Mouse (Mus musculus) cortical plate, adult 2 months (tissue): ENCODE data around the gene Gm11214. TPM values are rescaled to one million over a fixed set of nuclear protein-coding genes. Genes with fewer than 3 reads are reported as not detected.

Experiments used
- H3K27ac ChIP-seq: fragments of 200-500 bp; 2 replicates; pipeline ENCODE4 v1.5.1; 2012; ENCODE audit warnings: low read length, control low read depth, inconsistent platforms; ENCODE audit not compliant: insufficient read depth
- H3K4me1 ChIP-seq: fragments of 200-500 bp; 2 replicates; pipeline ENCODE4 v1.6.1; 2011; ENCODE audit warnings: low read length; ENCODE audit not compliant: control insufficient read depth, insufficient read depth
- H3K4me3 ChIP-seq: fragments of 200-500 bp; 2 replicates; pipeline ENCODE4 v1.5.1; 2011; ENCODE audit warnings: mild to moderate bottlenecking, low read length, control low read depth; ENCODE audit not compliant: insufficient read depth
- CTCF ChIP-seq: fragments of 200-500 bp; IDR thresholded peaks from 2 replicates; pipeline ENCODE4 v1.5.1; 2011; ENCODE audit warnings: mild to moderate bottlenecking, control low read depth, low read length; ENCODE audit not compliant: insufficient read depth; ENCODE audit errors: extremely low read depth
- POLR2A ChIP-seq: fragments of 200-500 bp; IDR thresholded peaks from 2 replicates; pipeline ENCODE4 v1.6.1; 2011; ENCODE audit warnings: mild to moderate bottlenecking, low read length, control low read depth; ENCODE audit not compliant: insufficient read depth; ENCODE audit errors: extremely low read depth
- polyA plus RNA-seq: library from polyadenylated mRNA; depleted of rRNA; stranded (reverse); fragments of >200 nt; gene quantifications from 2 replicates; pipeline ENCODE4 v1.2.3, GENCODE M21; 2012; rRNA removed

Gm11214 gene
- polyA plus RNA-seq, 1 experiment, result not detected

DNA sequence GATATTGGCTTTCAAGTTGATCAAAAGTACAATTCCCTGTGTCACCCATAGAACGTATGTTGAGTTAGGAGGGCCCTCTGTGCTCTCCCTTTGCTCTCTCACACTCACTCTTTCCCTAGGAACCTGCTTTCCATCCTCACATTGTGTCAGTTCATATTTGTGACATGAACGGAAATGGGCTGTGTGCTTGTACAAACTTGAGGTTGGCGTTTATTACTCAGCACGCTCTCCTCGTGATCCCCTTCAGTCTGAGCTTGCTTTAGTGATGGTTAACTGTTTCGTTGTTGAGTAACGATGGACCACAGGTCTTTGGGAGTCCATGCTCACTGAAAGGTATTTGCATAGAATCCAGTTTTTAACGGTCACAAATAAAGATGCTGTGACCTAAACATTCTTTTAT, 36.1 kb downstream of the Gm11214 start:
- Histone ChIP-seq H3K4me1 (no peaks in the 10 kb centered on the region), H3K27ac (no peak overlapping the region), H3K4me3 (no peak overlapping the region)
- TF ChIP-seq CTCF, result no peak
- no peak for TF ChIP-seq POLR2A

DNA sequence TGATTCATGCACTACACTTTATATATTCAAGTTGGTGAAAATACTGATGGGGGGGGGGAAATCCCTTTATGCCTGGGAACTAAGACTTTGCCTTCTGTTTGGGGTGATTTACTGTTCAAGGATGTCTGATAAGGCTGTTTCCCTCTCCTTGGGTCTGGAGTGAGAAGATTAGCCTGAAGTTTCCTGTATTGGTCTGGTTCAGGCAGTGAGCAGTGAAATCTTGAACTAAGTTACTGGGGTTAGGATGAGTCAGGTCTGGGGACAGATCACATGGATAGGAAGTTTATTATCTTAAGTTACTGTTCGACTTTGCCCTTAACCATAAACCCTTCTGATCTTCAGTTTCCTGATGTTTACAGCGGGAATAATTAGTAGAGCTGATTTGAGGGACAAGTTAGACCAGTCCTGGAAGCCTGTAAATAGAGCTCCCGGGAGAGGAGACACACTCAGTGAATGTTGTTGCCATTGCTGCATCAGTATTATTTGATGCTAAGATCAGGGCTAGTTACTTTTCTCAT, 37.6 kb downstream of the Gm11214 start:
- no peak for TF ChIP-seq POLR2A
- no peak for TF ChIP-seq CTCF
- Histone ChIP-seq H3K4me3 (no peak overlapping the region), H3K4me1 (no peaks in the 10 kb centered on the region), H3K27ac (no peak overlapping the region)

DNA sequence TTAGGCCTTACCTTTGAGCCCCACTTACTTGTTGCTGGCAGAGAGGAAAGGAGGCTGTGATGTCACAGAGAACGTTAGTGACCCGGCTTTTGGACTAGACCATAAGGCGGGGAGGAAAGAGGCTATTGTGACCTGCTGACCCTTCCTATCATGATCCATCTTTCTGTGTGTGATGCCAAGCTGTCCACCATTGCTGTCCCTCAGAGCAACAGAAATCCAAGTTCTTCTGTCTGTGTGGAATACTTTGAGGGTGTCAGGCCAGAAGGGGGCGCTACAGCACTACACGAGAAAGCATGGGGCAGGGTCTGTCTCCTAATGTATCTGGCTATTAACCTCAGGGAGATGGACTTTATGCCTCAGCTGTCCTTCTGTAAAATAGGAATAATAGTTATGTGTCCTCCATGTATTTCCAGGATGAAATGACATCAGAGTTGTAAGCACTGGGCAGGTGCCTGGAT, 40.8 kb downstream of the Gm11214 start, which contains the start of gene Tex48:
Tex48 (minus strand) TSS at position 51 of the 458 bp plus-strand sequence.
- no peak within 1 kb of the TSS for H3K27ac ChIP-seq
- no peaks in the 10 kb centered on the region for H3K4me1 ChIP-seq
- H3K4me3 ChIP-seq, result no peak within 1 kb of the TSS
- TF ChIP-seq POLR2A, result no peak
- peak; percentile 31; the same call in 1 of the 2 replicates for TF ChIP-seq CTCF

DNA sequence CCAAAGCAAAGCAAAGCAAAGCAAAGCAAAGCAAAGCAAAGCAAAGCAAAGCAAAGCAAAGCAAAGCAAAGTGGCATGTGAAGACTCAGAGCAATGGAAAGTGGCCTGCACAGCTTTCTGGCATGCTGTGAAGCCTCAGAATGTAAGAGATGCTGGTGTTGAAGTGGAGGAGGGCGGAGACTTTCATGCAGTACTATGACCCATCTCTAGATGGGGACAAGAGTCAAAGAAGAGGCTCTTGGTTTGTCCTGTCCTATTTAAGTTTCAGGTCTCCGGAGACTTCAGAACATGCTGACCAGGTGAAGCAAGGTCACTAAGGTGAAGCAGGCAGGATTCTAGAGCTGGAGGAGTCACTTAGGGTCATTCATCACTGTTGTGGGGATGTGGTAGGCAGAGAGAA, 41.3 kb downstream of the Gm11214 start:
- TF ChIP-seq CTCF, result no peak
- no peak for TF ChIP-seq POLR2A
- Histone ChIP-seq H3K4me1 (no peaks in the 10 kb centered on the region), H3K27ac (no peak overlapping the region), H3K4me3 (no peak overlapping the region)

Other genes starting within 250 kb of the Gm11214 start
- gene Whrn, start 167.4 kb downstream of the Gm11214 start, polyA plus RNA-seq, result 56.2 and 57.5 TPM in 2 replicates
- 123 and 124 TPM in 2 replicates for gene Atp6v1g1, start 118.6 kb downstream of the Gm11214 start, polyA plus RNA-seq
- 11.4 and 13.9 TPM in 2 replicates for gene Tmem268, start 104.6 kb downstream of the Gm11214 start, polyA plus RNA-seq
- gene Gm11213, start 58.1 kb downstream of the Gm11214 start, polyA plus RNA-seq, result not detected in 2 replicates
- gene Tex48, start 41.0 kb downstream of the Gm11214 start, polyA plus RNA-seq, result not detected in 2 replicates
- not detected in 2 replicates for gene Tnfsf15, start 81.7 kb upstream of the Gm11214 start, polyA plus RNA-seq
- gene Tnfsf8, start 198.0 kb upstream of the Gm11214 start, polyA plus RNA-seq, result 0.02 TPM in 1 of 2 replicates, not detected in the other